Mouse (Mus musculus) hindbrain, embryonic 16.5 days (tissue): ENCODE results near the gene Birc6. TPM values are rescaled to one million over a fixed set of nuclear protein-coding genes. Genes with fewer than 3 reads are reported as not detected.

Experiments
- ATAC-seq: fragments of 200-750 bp; cut with Nextera tagmentation; 2 replicates; pipeline ENCODE4 v1.8.0; 2017; ENCODE audit warnings: moderate TSS enrichment, moderate library complexity
- H3K27ac ChIP-seq: fragments of 300-500 bp; sonication (generic); 2 replicates; pipeline ENCODE4 v1.5.1; 2014; ENCODE audit warnings: low read depth, mild to moderate bottlenecking, control low read depth, low read length, moderate library complexity
- H3K27me3 ChIP-seq: fragments of 300-500 bp; sonication (generic); replicated peaks from 2 replicates; pipeline ENCODE4 v1.6.1; 2014; ENCODE audit warnings: low read length; ENCODE audit not compliant: control insufficient read depth, insufficient read depth
- H3K36me3 ChIP-seq: fragments of 300-500 bp; sonication (generic); 2 replicates; pipeline ENCODE4 v1.6.1; 2014; ENCODE audit warnings: mild to moderate bottlenecking, low read length, moderate library complexity, mixed read lengths; ENCODE audit not compliant: control insufficient read depth, insufficient read depth
- H3K4me1 ChIP-seq: fragments of 300-500 bp; sonication (generic); 2 replicates; pipeline ENCODE4 v1.6.1; 2014; ENCODE audit warnings: low read depth, low read length; ENCODE audit not compliant: control insufficient read depth, insufficient read depth
- H3K4me2 ChIP-seq: fragments of 300-500 bp; sonication (generic); 2 replicates; pipeline ENCODE4 v1.6.1; 2014; ENCODE audit warnings: mild to moderate bottlenecking, low read length, control low read depth, moderate library complexity
- H3K4me3 ChIP-seq: fragments of 300-500 bp; sonication (generic); 2 replicates; pipeline ENCODE4 v1.5.1; 2014; ENCODE audit warnings: mild to moderate bottlenecking, low read length, control low read depth, moderate library complexity
- H3K9ac ChIP-seq: fragments of 300-500 bp; sonication (generic); 2 replicates; pipeline ENCODE4 v1.6.1; 2014; ENCODE audit warnings: low read depth, mild to moderate bottlenecking, control low read depth, low read length, moderate library complexity
- H3K9me3 ChIP-seq: fragments of 300-500 bp; sonication (generic); 2 replicates; pipeline ENCODE4 v1.6.1; 2014; ENCODE audit warnings: mild to moderate bottlenecking, low read length, moderate library complexity; ENCODE audit not compliant: control insufficient read depth
- WGBS: fragments of 180-500 bp; shearing (Covaris S2); extraction: QIAGEN DNeasy Blood & Tissue Kit; methylation state at CpG from one replicate; pipeline ENCODE4 v1.1.7; 2014; 5-methylcytosine and 5-hydroxymethylcytosine counted together
- polyA plus RNA-seq: library from polyadenylated mRNA; unstranded; fragments of >200 nt; fragmentation: Nextera tagmentation; extraction: Ambion mirVana; gene quantifications from 2 replicates; pipeline ENCODE4 v1.2.1, GENCODE M21; 2015

The Birc6 gene
- polyA plus RNA-seq, 1 experiment from 2014 or later = 61.9 TPM

- no peak overlapping the region for H3K4me2 ChIP-seq
- 79% methylated on average over 1 of the region's 1 CpGs for WGBS
Observed at GRCm38 (mm10) chr17:74537526-74537925, 9.4 kb downstream of the Birc6 start.

GRCm38 (mm10) chr17:74543615-74544014, 15.5 kb downstream of the Birc6 start:
- Histone ChIP-seq H3K9me3 (no peaks in the 10 kb centered on the region), H3K27me3 (no peaks in the 10 kb centered on the region), H3K4me2 (no peak overlapping the region), H3K4me3 (no peak overlapping the region), H3K9ac (no peak overlapping the region), H3K27ac (no peak overlapping the region), H3K4me1 (no peaks in the 10 kb centered on the region), H3K36me3 (peaks cover under 1% of the 10 kb centered on the region; the same call in 1 of the 2 replicates)
- ATAC-seq = no peak
- WGBS = 92% methylated on average over 2 of the region's 2 CpGs

More at GRCm38 (mm10) chr17:74537526-74537925, 9.4 kb downstream of the Birc6 start:
- no peaks in the 10 kb centered on the region for H3K9me3 ChIP-seq
- H3K27ac ChIP-seq = no peak overlapping the region
- no peaks in the 10 kb centered on the region for H3K36me3 ChIP-seq
- no peaks in the 10 kb centered on the region for H3K27me3 ChIP-seq
- ATAC-seq = no peak
- H3K9ac ChIP-seq = no peak overlapping the region
- H3K4me3 ChIP-seq = no peak overlapping the region
- no peaks in the 10 kb centered on the region for H3K4me1 ChIP-seq

- ATAC-seq = no peak
- no peaks in the 10 kb centered on the region for H3K4me1 ChIP-seq
- H3K27ac ChIP-seq = no peak overlapping the region
- H3K9me3 ChIP-seq = no peaks in the 10 kb centered on the region
- H3K9ac ChIP-seq = no peak overlapping the region
- H3K4me2 ChIP-seq = no peak overlapping the region
- no peak overlapping the region for H3K4me3 ChIP-seq
- H3K36me3 ChIP-seq = peaks cover under 1% of the 10 kb centered on the region; the same call in 1 of the 2 replicates
- WGBS = 83% methylated on average over 5 of the region's 5 CpGs
- H3K27me3 ChIP-seq = no peaks in the 10 kb centered on the region
Observed at GRCm38 (mm10) chr17:74554118-74554517, 26.0 kb downstream of the Birc6 start.

- Histone ChIP-seq H3K27me3 (no peaks in the 10 kb centered on the region), H3K4me1 (no peaks in the 10 kb centered on the region), H3K36me3 (no peaks in the 10 kb centered on the region), H3K9me3 (no peaks in the 10 kb centered on the region), H3K4me2 (no peak overlapping the region), H3K27ac (no peak overlapping the region), H3K9ac (no peak overlapping the region), H3K4me3 (no peak overlapping the region)
- 89% methylated on average over 11 of the region's 11 CpGs for WGBS
- ATAC-seq = no peak
Observed at GRCm38 (mm10) chr17:74559891-74560290, 31.8 kb downstream of the Birc6 start.

GRCm38 (mm10) chr17:74564151-74564550, 36.1 kb downstream of the Birc6 start:
- H3K27me3 ChIP-seq = no peaks in the 10 kb centered on the region
- no peak overlapping the region for H3K4me2 ChIP-seq
- H3K9me3 ChIP-seq = no peaks in the 10 kb centered on the region
- no peak overlapping the region for H3K27ac ChIP-seq
- H3K36me3 ChIP-seq = peaks cover 5% of the 10 kb centered on the region; the same call in 1 of the 2 replicates
- no peaks in the 10 kb centered on the region for H3K4me1 ChIP-seq
- no peak overlapping the region for H3K4me3 ChIP-seq
- no peak for ATAC-seq
- H3K9ac ChIP-seq = no peak overlapping the region

GRCm38 (mm10) chr17:74569219-74569618, 41.1 kb downstream of the Birc6 start:
- peaks cover 5% of the 10 kb centered on the region; the same call in 1 of the 2 replicates for H3K36me3 ChIP-seq
- no peak overlapping the region for H3K4me2 ChIP-seq
- 81% methylated on average over 1 of the region's 1 CpGs for WGBS
- H3K4me3 ChIP-seq = no peak overlapping the region
- no peaks in the 10 kb centered on the region for H3K27me3 ChIP-seq
- ATAC-seq = no peak
- no peak overlapping the region for H3K27ac ChIP-seq
- H3K4me1 ChIP-seq = no peaks in the 10 kb centered on the region
- H3K9ac ChIP-seq = no peak overlapping the region
- no peaks in the 10 kb centered on the region for H3K9me3 ChIP-seq

GRCm38 (mm10) chr17:74570585-74570984, 42.5 kb downstream of the Birc6 start:
- Histone ChIP-seq H3K36me3 (peaks cover 5% of the 10 kb centered on the region; the same call in 1 of the 2 replicates), H3K9me3 (no peaks in the 10 kb centered on the region), H3K27ac (no peak overlapping the region), H3K27me3 (no peaks in the 10 kb centered on the region), H3K4me2 (no peak overlapping the region), H3K9ac (no peak overlapping the region), H3K4me3 (no peak overlapping the region), H3K4me1 (no peaks in the 10 kb centered on the region)
- ATAC-seq = no peak
- WGBS = 69% methylated on average over 1 of the region's 1 CpGs

- peaks cover 11% of the 10 kb centered on the region for H3K36me3 ChIP-seq
- no peaks in the 10 kb centered on the region for H3K4me1 ChIP-seq
- WGBS = 75% methylated on average over 5 of the region's 5 CpGs
- H3K4me2 ChIP-seq = no peak overlapping the region
- no peaks in the 10 kb centered on the region for H3K9me3 ChIP-seq
- H3K27ac ChIP-seq = no peak overlapping the region
- H3K27me3 ChIP-seq = no peaks in the 10 kb centered on the region
- H3K4me3 ChIP-seq = no peak overlapping the region
- ATAC-seq = no peak
- no peak overlapping the region for H3K9ac ChIP-seq
Observed at GRCm38 (mm10) chr17:74577173-74577572, 49.1 kb downstream of the Birc6 start.

GRCm38 (mm10) chr17:74579586-74579985, 51.5 kb downstream of the Birc6 start:
- no peaks in the 10 kb centered on the region for H3K27me3 ChIP-seq
- no peak overlapping the region for H3K9ac ChIP-seq
- ATAC-seq = no peak
- no peak overlapping the region for H3K4me2 ChIP-seq
- no peaks in the 10 kb centered on the region for H3K9me3 ChIP-seq
- no peak overlapping the region for H3K4me3 ChIP-seq
- H3K4me1 ChIP-seq = no peaks in the 10 kb centered on the region
- 91% methylated on average over 7 of the region's 7 CpGs for WGBS
- peaks cover 11% of the 10 kb centered on the region for H3K36me3 ChIP-seq
- H3K27ac ChIP-seq = no peak overlapping the region

- ATAC-seq = no peak
- 78% methylated on average over 1 of the region's 1 CpGs for WGBS
Observed at GRCm38 (mm10) chr17:74580738-74581137, 52.6 kb downstream of the Birc6 start.

More at GRCm38 (mm10) chr17:74580738-74581137, 52.6 kb downstream of the Birc6 start:
- no peaks in the 10 kb centered on the region for H3K4me1 ChIP-seq
- H3K4me3 ChIP-seq = no peak overlapping the region
- H3K9ac ChIP-seq = no peak overlapping the region
- no peak overlapping the region for H3K27ac ChIP-seq
- H3K27me3 ChIP-seq = no peaks in the 10 kb centered on the region
- no peaks in the 10 kb centered on the region for H3K9me3 ChIP-seq
- peaks cover 11% of the 10 kb centered on the region for H3K36me3 ChIP-seq
- no peak overlapping the region for H3K4me2 ChIP-seq
